Mouse (Mus musculus): Measurements from ENCODE around the gene Glo1. TPM values are rescaled to one million over a fixed set of nuclear protein-coding genes. Genes with fewer than 3 reads are reported as not detected.

Gene Glo1
- polyA plus RNA-seq, 1 experiment from 2014 or later: 172 TPM

DNA sequence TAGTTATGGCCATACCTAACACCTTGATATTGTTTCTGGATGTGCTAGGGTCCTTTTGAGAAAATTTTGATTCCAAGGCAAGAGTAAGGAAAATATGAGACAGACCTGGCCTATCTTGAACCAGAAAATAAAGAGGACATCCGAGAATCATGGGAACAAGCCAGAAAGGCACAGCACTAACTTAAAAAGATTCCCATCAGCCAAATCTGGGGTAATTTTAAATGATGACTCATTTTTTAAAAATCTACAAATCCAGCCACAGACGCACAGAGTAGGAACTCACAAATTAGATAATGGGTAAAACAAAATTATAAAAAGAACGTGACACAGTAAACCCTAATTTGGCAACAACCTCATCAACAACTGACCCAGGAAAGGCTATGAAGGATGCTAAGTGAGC, 62.3 kb downstream of the Glo1 start:
- no peak overlapping the region for H3K4me2 ChIP-seq (ENCODE audit: low read length)
- H3K36me3 ChIP-seq (ENCODE audit: control insufficient read depth, insufficient read depth, low read length): no peaks in the 10 kb centered on the region
- no peak for ATAC-seq
- no peak overlapping the region for H3K4me3 ChIP-seq (ENCODE audit: low read length)
- H3K27me3 ChIP-seq (replicated peaks; ENCODE audit: control insufficient read depth, insufficient read depth, low read length): no peaks in the 10 kb centered on the region
- H3K9me3 ChIP-seq (ENCODE audit: control insufficient read depth, low read length): no peaks in the 10 kb centered on the region
- no peaks in the 10 kb centered on the region for H3K4me1 ChIP-seq (ENCODE audit: control insufficient read depth, insufficient read depth, low read depth, low read length)
- WGBS: 97% methylated on average over 3 of the region's 3 CpGs
- H3K9ac ChIP-seq (ENCODE audit: low read depth, low read length): no peak overlapping the region
- no peak overlapping the region for H3K27ac ChIP-seq (ENCODE audit: low read depth, low read length)

DNA sequence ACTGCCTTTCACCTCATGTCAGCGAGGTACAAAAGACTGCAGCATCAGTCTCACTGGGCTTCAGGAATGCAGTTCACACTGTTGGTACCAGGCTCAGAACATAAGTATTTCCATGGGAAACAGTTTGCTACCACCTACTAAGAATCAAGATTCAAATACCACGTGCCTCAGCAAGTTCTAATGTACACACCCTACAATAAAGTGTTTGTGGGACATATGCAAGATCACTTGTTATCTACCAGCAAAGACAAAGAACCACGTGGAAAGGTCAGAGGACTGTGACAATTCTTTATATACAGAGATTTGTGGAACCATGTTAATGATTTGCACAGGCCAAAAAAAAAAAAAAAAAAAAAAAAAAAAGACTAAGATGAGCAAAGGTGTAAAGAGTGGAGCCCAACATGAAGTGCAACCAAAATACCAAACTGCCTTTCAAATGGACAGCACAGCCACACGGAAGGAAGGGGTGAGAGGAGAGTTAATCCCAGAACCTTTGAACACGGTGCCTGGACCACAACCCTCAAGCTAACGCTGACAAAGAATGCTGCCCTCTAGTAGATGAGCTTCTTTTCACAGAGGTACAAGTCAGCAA, 63.1 kb downstream of the Glo1 start:
- no peak for ATAC-seq
- Histone ChIP-seq H3K4me1 (ENCODE audit: control insufficient read depth, insufficient read depth, low read depth, low read length) (no peaks in the 10 kb centered on the region), H3K36me3 (ENCODE audit: control insufficient read depth, insufficient read depth, low read length) (no peaks in the 10 kb centered on the region), H3K9ac (ENCODE audit: low read depth, low read length) (no peak overlapping the region), H3K4me2 (ENCODE audit: low read length) (no peak overlapping the region), H3K27me3 (replicated peaks; ENCODE audit: control insufficient read depth, insufficient read depth, low read length) (no peaks in the 10 kb centered on the region), H3K4me3 (ENCODE audit: low read length) (no peak overlapping the region), H3K27ac (ENCODE audit: low read depth, low read length) (no peak overlapping the region), H3K9me3 (ENCODE audit: control insufficient read depth, low read length) (no peaks in the 10 kb centered on the region)
- WGBS: 81% methylated on average over 6 of the region's 6 CpGs

DNA sequence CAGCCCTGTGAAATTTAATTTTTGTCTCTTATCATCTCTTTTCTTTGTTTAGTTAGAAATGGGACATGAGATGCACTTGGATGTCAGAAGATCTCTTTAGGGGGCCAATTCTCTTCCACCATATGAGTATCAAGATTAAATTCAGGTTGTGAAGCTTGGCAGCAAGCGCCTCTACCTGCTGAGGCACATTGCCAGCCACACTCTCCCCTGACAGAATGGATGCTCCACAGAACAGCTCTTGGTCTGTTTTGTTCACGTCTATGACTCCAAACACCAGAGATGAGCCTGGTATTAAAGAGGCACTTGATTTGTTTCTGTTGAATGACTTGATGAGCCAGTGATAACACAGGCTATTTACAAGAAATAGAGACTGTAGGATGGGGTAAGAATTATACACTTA, 63.9 kb downstream of the Glo1 start:
- no peaks in the 10 kb centered on the region for H3K9me3 ChIP-seq (ENCODE audit: control insufficient read depth, low read length)
- no peak overlapping the region for H3K27ac ChIP-seq (ENCODE audit: low read depth, low read length)
- H3K9ac ChIP-seq (ENCODE audit: low read depth, low read length): no peak overlapping the region
- H3K27me3 ChIP-seq (replicated peaks; ENCODE audit: control insufficient read depth, insufficient read depth, low read length): no peaks in the 10 kb centered on the region
- no peak overlapping the region for H3K4me3 ChIP-seq (ENCODE audit: low read length)
- no peaks in the 10 kb centered on the region for H3K36me3 ChIP-seq (ENCODE audit: control insufficient read depth, insufficient read depth, low read length)
- no peak overlapping the region for H3K4me2 ChIP-seq (ENCODE audit: low read length)
- no peak for ATAC-seq
- H3K4me1 ChIP-seq (ENCODE audit: control insufficient read depth, insufficient read depth, low read depth, low read length): no peaks in the 10 kb centered on the region
- 86% methylated on average over 2 of the region's 2 CpGs for WGBS

DNA sequence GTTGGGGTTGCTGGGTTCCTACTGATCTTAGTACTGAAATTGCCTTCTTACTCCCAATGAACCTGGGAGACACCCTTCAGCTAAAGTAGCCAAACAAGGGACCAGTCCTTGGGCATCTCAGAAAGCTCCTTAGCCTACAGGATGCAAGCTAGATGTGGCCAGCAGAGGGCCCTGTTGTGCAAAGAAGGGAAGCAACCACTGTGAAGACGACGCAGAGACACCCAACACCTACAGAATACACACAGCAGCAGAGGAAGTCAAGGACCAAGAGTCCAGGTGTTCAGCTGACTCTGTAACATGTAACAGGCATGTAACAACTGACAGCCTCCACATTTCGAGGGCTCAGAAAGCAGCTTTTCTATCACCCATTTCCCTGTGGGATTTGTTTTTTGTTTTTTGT, 67.1 kb downstream of the Glo1 start:
- Histone ChIP-seq H3K4me1 (ENCODE audit: control insufficient read depth, insufficient read depth, low read depth, low read length) (no peaks in the 10 kb centered on the region), H3K27me3 (replicated peaks; ENCODE audit: control insufficient read depth, insufficient read depth, low read length) (no peaks in the 10 kb centered on the region), H3K4me3 (ENCODE audit: low read length) (no peak overlapping the region), H3K9me3 (ENCODE audit: control insufficient read depth, low read length) (no peaks in the 10 kb centered on the region), H3K27ac (ENCODE audit: low read depth, low read length) (no peak overlapping the region), H3K9ac (ENCODE audit: low read depth, low read length) (no peak overlapping the region), H3K36me3 (ENCODE audit: control insufficient read depth, insufficient read depth, low read length) (no peaks in the 10 kb centered on the region), H3K4me2 (ENCODE audit: low read length) (no peak overlapping the region)
- ATAC-seq: no peak
- WGBS: 45% methylated on average over 3 of the region's 3 CpGs

DNA sequence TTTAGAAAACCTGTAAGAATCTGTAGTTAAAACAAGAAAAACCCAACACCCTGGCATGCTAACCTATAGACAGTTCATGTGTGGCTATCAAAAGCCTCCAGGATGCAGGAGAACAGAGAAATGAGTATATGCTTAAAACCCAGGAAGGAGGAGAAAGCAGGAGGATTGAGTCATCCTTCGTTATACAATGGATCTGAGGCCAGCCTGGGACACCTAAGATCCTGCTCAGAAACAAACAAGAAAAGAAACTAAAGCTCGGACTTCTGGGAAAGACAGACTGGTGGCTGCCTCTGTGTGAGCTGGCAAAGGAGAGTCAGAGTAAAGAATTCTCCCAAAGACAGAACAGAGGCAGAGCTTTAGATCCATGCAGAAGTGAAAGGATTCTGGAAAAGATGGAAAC, 68.0 kb downstream of the Glo1 start:
- Histone ChIP-seq H3K4me3 (ENCODE audit: low read length) (no peak overlapping the region), H3K4me2 (ENCODE audit: low read length) (no peak overlapping the region), H3K9me3 (ENCODE audit: control insufficient read depth, low read length) (no peaks in the 10 kb centered on the region), H3K4me1 (ENCODE audit: control insufficient read depth, insufficient read depth, low read depth, low read length) (no peaks in the 10 kb centered on the region), H3K27ac (ENCODE audit: low read depth, low read length) (no peak overlapping the region), H3K9ac (ENCODE audit: low read depth, low read length) (no peak overlapping the region), H3K27me3 (replicated peaks; ENCODE audit: control insufficient read depth, insufficient read depth, low read length) (no peaks in the 10 kb centered on the region), H3K36me3 (ENCODE audit: control insufficient read depth, insufficient read depth, low read length) (no peaks in the 10 kb centered on the region)
- ATAC-seq: no peak
- 76% methylated on average over 2 of the region's 2 CpGs for WGBS

DNA sequence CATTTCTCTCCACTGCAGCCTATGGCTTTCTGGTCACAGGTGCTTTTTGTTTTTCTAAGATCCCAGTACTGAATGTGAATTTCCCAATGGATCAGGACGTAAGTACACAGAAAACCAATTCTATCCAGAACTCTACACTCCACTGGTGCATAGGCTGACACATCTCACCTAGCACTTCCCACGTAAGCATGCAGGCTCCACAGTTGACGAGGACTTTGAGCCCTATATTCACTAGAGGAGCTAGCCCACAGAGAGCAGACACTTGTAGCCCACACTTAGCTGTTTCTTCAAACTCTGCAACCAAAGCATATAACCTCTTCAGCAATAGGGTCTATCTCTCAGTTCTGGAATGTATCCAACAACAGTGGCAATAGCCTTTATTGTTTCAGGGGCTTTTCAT, 70.2 kb downstream of the Glo1 start:
- 93% methylated on average over 3 of the region's 3 CpGs for WGBS
- no peak overlapping the region for H3K27ac ChIP-seq (ENCODE audit: low read depth, low read length)
- no peak for ATAC-seq
- no peaks in the 10 kb centered on the region for H3K27me3 ChIP-seq (replicated peaks; ENCODE audit: control insufficient read depth, insufficient read depth, low read length)
- no peak overlapping the region for H3K4me2 ChIP-seq (ENCODE audit: low read length)
- no peaks in the 10 kb centered on the region for H3K4me1 ChIP-seq (ENCODE audit: control insufficient read depth, insufficient read depth, low read depth, low read length)
- H3K4me3 ChIP-seq (ENCODE audit: low read length): no peak overlapping the region
- H3K9me3 ChIP-seq (ENCODE audit: control insufficient read depth, low read length): no peaks in the 10 kb centered on the region
- H3K36me3 ChIP-seq (ENCODE audit: control insufficient read depth, insufficient read depth, low read length): no peaks in the 10 kb centered on the region
- H3K9ac ChIP-seq (ENCODE audit: low read depth, low read length): no peak overlapping the region

DNA sequence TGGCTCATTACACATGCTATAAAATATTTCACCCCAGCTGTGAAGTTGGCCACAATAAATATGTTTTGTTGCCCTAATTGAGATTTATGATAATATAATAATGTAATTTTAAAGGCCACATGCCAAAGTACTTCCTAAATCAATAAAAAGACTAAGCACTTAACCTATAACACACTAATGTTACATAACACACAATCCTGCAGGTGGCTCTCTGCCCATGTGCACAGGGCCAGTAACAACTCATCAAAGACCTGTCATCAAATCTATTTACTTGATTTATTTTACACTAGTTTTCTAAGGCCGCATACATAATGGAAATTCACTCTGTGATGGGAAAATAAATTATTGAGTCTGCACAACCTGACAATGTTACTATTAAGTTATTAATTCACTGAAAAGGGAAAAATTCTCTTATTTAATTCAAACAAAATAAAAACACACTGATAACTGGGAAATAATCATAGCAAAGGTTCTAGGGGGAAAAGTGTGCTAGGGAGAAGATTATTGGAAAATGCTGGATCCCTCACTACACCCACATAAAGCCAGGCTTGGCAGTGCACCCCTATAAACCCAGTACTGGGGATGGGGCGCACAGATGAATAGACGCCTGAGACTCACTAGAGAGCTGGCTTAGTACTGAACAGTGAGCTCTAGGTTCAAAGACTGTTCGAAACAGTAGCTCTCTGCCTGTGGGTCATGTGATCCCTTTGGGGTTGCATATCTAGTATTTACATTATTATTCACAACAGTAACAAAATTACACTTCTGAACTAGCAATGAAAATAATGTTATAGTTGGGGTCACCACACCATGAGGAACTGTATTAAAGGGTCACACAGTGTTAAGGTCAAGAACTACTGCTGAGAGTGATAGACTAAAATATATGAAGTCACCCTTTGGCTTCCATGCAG, 73.4 kb downstream of the Glo1 start:
- H3K4me1 ChIP-seq (ENCODE audit: control insufficient read depth, insufficient read depth, low read depth, low read length): no peaks in the 10 kb centered on the region
- H3K4me2 ChIP-seq (ENCODE audit: low read length): no peak overlapping the region
- WGBS: 75% methylated on average over 4 of the region's 4 CpGs
- no peak for ATAC-seq
- H3K27ac ChIP-seq (ENCODE audit: low read depth, low read length): no peak overlapping the region
- H3K9me3 ChIP-seq (ENCODE audit: control insufficient read depth, low read length): no peaks in the 10 kb centered on the region
- no peak overlapping the region for H3K4me3 ChIP-seq (ENCODE audit: low read length)
- no peaks in the 10 kb centered on the region for H3K27me3 ChIP-seq (replicated peaks; ENCODE audit: control insufficient read depth, insufficient read depth, low read length)
- H3K9ac ChIP-seq (ENCODE audit: low read depth, low read length): no peak overlapping the region
- no peaks in the 10 kb centered on the region for H3K36me3 ChIP-seq (ENCODE audit: control insufficient read depth, insufficient read depth, low read length)

DNA sequence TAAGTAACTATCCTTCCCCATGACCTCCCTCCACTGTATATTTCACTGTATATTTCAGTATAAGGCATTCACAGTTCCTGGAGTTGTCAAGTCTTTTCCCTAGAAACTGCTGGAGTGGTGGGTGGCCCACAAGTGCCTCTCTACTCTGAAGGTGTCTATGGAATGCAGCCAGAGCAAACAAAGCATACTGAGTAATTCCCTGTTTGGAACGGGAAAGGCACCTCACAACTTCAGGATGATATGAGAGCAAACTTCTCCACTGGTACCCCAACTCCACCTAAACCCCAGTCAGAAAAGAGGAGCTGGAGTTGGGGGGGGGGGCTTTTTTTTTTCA, 75.9 kb downstream of the Glo1 start:
- H3K4me1 ChIP-seq (ENCODE audit: control insufficient read depth, insufficient read depth, low read depth, low read length): peaks cover 5% of the 10 kb centered on the region; the same call in 1 of the 2 replicates
- WGBS: 26% methylated on average over 1 of the region's 1 CpGs
- no peaks in the 10 kb centered on the region for H3K9me3 ChIP-seq (ENCODE audit: control insufficient read depth, low read length)
- no peak overlapping the region for H3K4me3 ChIP-seq (ENCODE audit: low read length)
- H3K27me3 ChIP-seq (replicated peaks; ENCODE audit: control insufficient read depth, insufficient read depth, low read length): no peaks in the 10 kb centered on the region
- ATAC-seq: no peak
- H3K36me3 ChIP-seq (ENCODE audit: control insufficient read depth, insufficient read depth, low read length): no peaks in the 10 kb centered on the region
- no peak overlapping the region for H3K9ac ChIP-seq (ENCODE audit: low read depth, low read length)
- no peak overlapping the region for H3K4me2 ChIP-seq (ENCODE audit: low read length)
- H3K27ac ChIP-seq (ENCODE audit: low read depth, low read length): no peak overlapping the region

DNA sequence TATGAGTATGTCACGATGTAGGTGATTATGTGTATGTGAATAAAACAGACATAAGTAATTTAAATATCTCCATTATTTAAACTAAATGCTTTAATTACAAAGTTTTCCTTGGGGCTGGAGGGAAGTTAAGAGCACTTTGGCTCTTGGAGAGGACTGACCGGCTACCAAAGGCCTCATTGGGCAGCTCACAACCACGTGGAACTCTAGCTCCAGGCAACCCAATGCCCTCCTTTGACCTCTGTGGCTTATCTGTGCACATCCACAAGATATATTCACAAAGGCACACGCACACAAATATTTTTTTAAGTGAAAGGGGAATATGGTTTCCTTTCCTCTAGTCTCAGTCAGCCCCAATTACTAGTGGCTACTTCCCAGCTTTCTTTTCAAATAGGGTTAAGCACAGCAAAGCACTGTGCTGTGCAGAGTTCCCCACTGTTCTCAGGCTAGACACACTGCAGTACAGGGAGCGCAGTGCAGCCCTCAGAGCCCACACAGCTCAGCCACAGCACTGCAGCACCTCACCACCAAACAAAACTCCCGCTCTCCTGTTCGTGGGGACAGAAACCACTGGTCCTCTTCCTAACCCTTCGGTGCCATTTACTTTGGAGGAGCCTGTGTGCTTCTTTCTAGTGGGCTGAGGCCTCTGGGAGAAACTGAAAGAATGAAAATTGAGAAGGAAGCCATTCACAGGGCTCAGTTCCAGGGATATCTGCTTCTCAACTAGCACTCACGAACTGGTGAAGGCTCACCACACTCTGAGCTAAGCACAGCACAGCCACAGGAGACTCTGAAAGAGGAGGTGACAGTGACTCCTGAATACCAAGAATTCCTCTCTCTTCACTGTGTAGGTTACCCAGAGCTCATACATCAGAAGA, 76.5 kb downstream of the Glo1 start:
- Histone ChIP-seq H3K36me3 (ENCODE audit: control insufficient read depth, insufficient read depth, low read length) (no peaks in the 10 kb centered on the region), H3K4me1 (ENCODE audit: control insufficient read depth, insufficient read depth, low read depth, low read length) (peaks cover 5% of the 10 kb centered on the region; the same call in 1 of the 2 replicates), H3K4me2 (ENCODE audit: low read length) (no peak overlapping the region), H3K4me3 (ENCODE audit: low read length) (no peak overlapping the region), H3K27ac (ENCODE audit: low read depth, low read length) (no peak overlapping the region), H3K9ac (ENCODE audit: low read depth, low read length) (no peak overlapping the region), H3K9me3 (ENCODE audit: control insufficient read depth, low read length) (no peaks in the 10 kb centered on the region), H3K27me3 (replicated peaks; ENCODE audit: control insufficient read depth, insufficient read depth, low read length) (no peaks in the 10 kb centered on the region)
- no peak for ATAC-seq
- WGBS: 52% methylated on average over 9 of the region's 9 CpGs
